16 mouse cellular contexts compared by ENCODE assay signal in the genomic region with DNA sequence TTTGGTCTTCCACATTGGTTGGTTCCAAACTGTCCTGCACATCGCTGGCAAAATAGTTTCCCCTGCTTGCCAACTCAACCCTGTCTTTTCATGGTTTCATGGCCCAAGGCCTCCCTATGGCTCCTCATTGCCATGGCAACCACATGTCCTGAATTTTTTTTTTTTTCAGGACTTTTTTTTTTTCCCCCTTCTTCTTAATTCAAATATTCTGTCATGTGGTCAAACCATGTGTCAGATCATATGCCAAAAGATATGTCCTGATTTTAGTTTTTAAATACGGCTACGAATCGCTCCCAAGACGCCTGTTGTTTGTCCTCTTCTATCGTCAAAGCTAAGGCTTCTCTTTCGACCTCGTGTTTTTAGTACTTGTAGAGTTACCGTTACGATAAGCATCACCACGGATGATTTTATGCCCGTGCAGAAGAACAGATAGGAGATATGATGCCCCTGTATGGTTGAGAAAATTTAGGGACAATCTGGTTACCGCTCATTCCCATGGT. TPM values are rescaled to one million over a fixed set of nuclear protein-coding genes. Genes with fewer than 3 reads are reported as not detected.
DNase-seq lines count a peak whose midpoint lies in the region; ATAC-seq lines count a peak whose summit lies in the region.
"Had no signal": no experiment of that assay in that cellular context is flagged by ENCODE, and none has a peak within 500 bp of the region (broad histone marks: within the 10 kb centered on the region; RNA-seq: fewer than 3 reads in every experiment).

No protein-coding gene starts in this region.

- H3K4me2 ChIP-seq in neural tube, embryonic 11.5 days (ENCODE audit: low read depth) = no peak overlapping the region
- peak overlapping the region; percentile 56 for H3K4me2 ChIP-seq in midbrain, embryonic 11.5 days
- H3K4me2 ChIP-seq: limb, embryonic 12.5 days had no signal

- H3K27me3 ChIP-seq in neural tube, embryonic 11.5 days (ENCODE audit: control insufficient read depth, insufficient read depth, low read length) = peaks cover 37% of the 10 kb centered on the region
- H3K27me3 ChIP-seq in midbrain, embryonic 11.5 days (ENCODE audit: control insufficient read depth, insufficient read depth, low read length) = no peaks in the 10 kb centered on the region

- 73% methylated on average over 13 of the region's 13 CpGs for WGBS in neural tube, embryonic 11.5 days
- WGBS in midbrain, embryonic 11.5 days = 64% methylated on average over 13 of the region's 13 CpGs

- no peaks in the 10 kb centered on the region for H3K36me3 ChIP-seq in neural tube, embryonic 11.5 days (ENCODE audit: control insufficient read depth, insufficient read depth, low read length)
- no peaks in the 10 kb centered on the region for H3K36me3 ChIP-seq in midbrain, embryonic 11.5 days (ENCODE audit: control insufficient read depth, insufficient read depth, low read length)
- H3K36me3 ChIP-seq: limb, embryonic 12.5 days had no signal

- H3K27ac ChIP-seq in neural tube, embryonic 11.5 days (ENCODE audit: low read depth, low read length) = no peak overlapping the region
- peak overlapping the region; percentile 88 for H3K27ac ChIP-seq in midbrain, embryonic 11.5 days (ENCODE audit: low read depth, low read length)
- H3K27ac ChIP-seq: layer of hippocampus, adult 2 months; limb, embryonic 12.5 days; stomach, postnatal 0 days had no signal

- H3K4me3 ChIP-seq in neural tube, embryonic 11.5 days (ENCODE audit: low read depth, low read length) = no peak overlapping the region
- no peak overlapping the region for H3K4me3 ChIP-seq in midbrain, embryonic 11.5 days (ENCODE audit: low read depth, low read length)
- H3K4me3 ChIP-seq: layer of hippocampus, adult 2 months; limb, embryonic 12.5 days; megakaryocyte, embryonic 14.5 days had no signal

- no peak overlapping the region for H3K9ac ChIP-seq in neural tube, embryonic 11.5 days (ENCODE audit: low read length)
- H3K9ac ChIP-seq in midbrain, embryonic 11.5 days (ENCODE audit: low read length) = peak overlapping the region; percentile 57
- H3K9ac ChIP-seq: limb, embryonic 12.5 days had no signal

- no peaks in the 10 kb centered on the region for H3K9me3 ChIP-seq in neural tube, embryonic 11.5 days (ENCODE audit: control insufficient read depth, low read length)
- no peaks in the 10 kb centered on the region for H3K9me3 ChIP-seq in midbrain, embryonic 11.5 days (ENCODE audit: control insufficient read depth, low read length)
- H3K9me3 ChIP-seq: limb, embryonic 12.5 days had no signal

- no peaks in the 10 kb centered on the region for H3K4me1 ChIP-seq in neural tube, embryonic 11.5 days (ENCODE audit: control insufficient read depth, insufficient read depth, low read length)
- H3K4me1 ChIP-seq in midbrain, embryonic 11.5 days (ENCODE audit: control insufficient read depth, insufficient read depth, low read length) = peaks cover 26% of the 10 kb centered on the region
- H3K4me1 ChIP-seq: megakaryocyte, embryonic 14.5 days had no signal

- peak; percentile 51 for ATAC-seq in neural tube, embryonic 11.5 days (ENCODE audit: insufficient read depth, low FRiP score, low TSS enrichment)
- ATAC-seq in midbrain, embryonic 11.5 days (ENCODE audit: low FRiP score) = peak; percentile 40; the same call in 1 of the 2 replicates

- DNase-seq in neural tube, embryonic 11.5 days (ENCODE audit: low spot score) = peak; percentile 16
- no peak for DNase-seq in neural tube, embryonic 10.5 days (ENCODE audit: extremely low spot score, low spot score)
- peak; percentile 49 for DNase-seq in embryo, embryonic 11 days
- peak; percentile 91 for DNase-seq in midbrain, embryonic 11.5 days (ENCODE audit: low spot score, missing footprints)
- DNase-seq in yolk sac, embryonic 10.5 days (ENCODE audit: low spot score) = no peak
- no peak for DNase-seq in kidney, postnatal 25 days
- no peak for DNase-seq in B cell, adult 2 months
- DNase-seq: adrenal gland, postnatal 36 days; heart, adult 11 months; kidney, adult 8-10 months; lung, adult 2 months; right cerebral cortex, postnatal 4 days had no signal

RNA-seq across cellular contexts. Expression of a gene that starts 37.3 kb away (rescaled TPM):
- polyA plus RNA-seq in neural tube, embryonic 11.5 days (2014; fragmentation: Nextera tagmentation; extraction: Ambion mirVana) = 0.18 and 0.33 TPM in 2 replicates
- polyA plus RNA-seq in midbrain, embryonic 11.5 days (2014; fragmentation: Nextera tagmentation; extraction: Ambion mirVana) = 229 and 230 TPM in 2 replicates
- polyA plus RNA-seq: limb, embryonic 12.5 days; lung, adult 2 months; stomach, postnatal 0 days had no signal

Comparison
In these comparisons a context has a peak if more than half of its experiments do, and no peak if none do; other contexts are left out.
1. DNase-seq: peak in neural tube, embryonic 11.5 days (single experiment), embryo, embryonic 11 days (single experiment) and midbrain, embryonic 11.5 days (single experiment); none in neural tube, embryonic 10.5 days (single experiment), yolk sac, embryonic 10.5 days (single experiment), kidney, postnatal 25 days (0 of 2) and B cell, adult 2 months (0 of 2).
2. RNA of a gene that starts 37.3 kb away (polyA plus RNA-seq): 229 to 230 TPM in midbrain, embryonic 11.5 days; 0.18 to 0.33 TPM in neural tube, embryonic 11.5 days; every median in the first group is over 100 times any median in the second.